Mouse (Mus musculus) midbrain, embryonic 15.5 days (tissue): Measurements from ENCODE around the gene Gm7247. TPM values are rescaled to one million over a fixed set of nuclear protein-coding genes. Genes with fewer than 3 reads are reported as not detected.
"Not testable (repeated sequence)": the region's sequence is repeated elsewhere in the genome, so short reads cannot be mapped to it uniquely, and the experiment has no call there.

ENCODE experiments used
- ATAC-seq: fragments of 200-750 bp; cut with Nextera tagmentation; replicated peaks from 2 replicates; pipeline ENCODE4 v1.8.0; 2017; ENCODE audit warnings: moderate TSS enrichment
- H3K27ac ChIP-seq: fragments of 300-500 bp; sonication (generic); 2 replicates; pipeline ENCODE4 v1.5.1; 2015; ENCODE audit warnings: mild to moderate bottlenecking, inconsistent platforms
- H3K27me3 ChIP-seq: fragments of 300-500 bp; sonication (generic); replicated peaks from 2 replicates; pipeline ENCODE4 v1.6.1; 2015; ENCODE audit warnings: inconsistent platforms
- H3K36me3 ChIP-seq: fragments of 300-500 bp; sonication (generic); replicated peaks from 2 replicates; pipeline ENCODE4 v1.6.1; 2015; ENCODE audit warnings: inconsistent platforms
- H3K4me1 ChIP-seq: fragments of 300-500 bp; sonication (generic); 2 replicates; pipeline ENCODE4 v1.6.1; 2015; ENCODE audit warnings: inconsistent platforms
- H3K4me2 ChIP-seq: fragments of 300-500 bp; sonication (generic); 2 replicates; pipeline ENCODE4 v1.6.1; 2015; ENCODE audit warnings: inconsistent platforms, mild to moderate bottlenecking, moderate library complexity
- H3K4me3 ChIP-seq: fragments of 300-500 bp; sonication (generic); 2 replicates; pipeline ENCODE4 v1.5.1; 2015; ENCODE audit warnings: mild to moderate bottlenecking, inconsistent platforms
- H3K9ac ChIP-seq: fragments of 300-500 bp; sonication (generic); 2 replicates; pipeline ENCODE4 v1.6.1; 2015; ENCODE audit warnings: mild to moderate bottlenecking, inconsistent platforms
- H3K9me3 ChIP-seq: fragments of 300-500 bp; sonication (generic); 2 replicates; pipeline ENCODE4 v1.6.1; 2016; ENCODE audit warnings: inconsistent platforms
- WGBS: fragments of 180-500 bp; shearing (Covaris S2); methylation state at CpG from one replicate; pipeline ENCODE4 v1.1.7; 2015; ENCODE audit warnings: mixed read lengths; 5-methylcytosine and 5-hydroxymethylcytosine counted together
- polyA plus RNA-seq: library from polyadenylated mRNA; unstranded; fragments of >200 nt; fragmentation: Nextera tagmentation; extraction: Ambion mirVana; gene quantifications from 2 replicates; pipeline ENCODE4 v1.2.1, GENCODE M21; 2015

The Gm7247 gene
- polyA plus RNA-seq, 1 experiment from 2014 or later = not detected

GRCm38 (mm10) chr14:51500461-51500860 is 138.9 kb downstream of the Gm7247 start:
- WGBS = 94% methylated on average over 4 of the region's 4 CpGs

GRCm38 (mm10) chr14:51507416-51507815 is 145.9 kb downstream of the Gm7247 start:
- H3K4me1 ChIP-seq = no peaks in the 10 kb centered on the region
- no peak for ATAC-seq
- H3K9ac ChIP-seq = no peak overlapping the region
- no peaks in the 10 kb centered on the region for H3K9me3 ChIP-seq
- H3K36me3 ChIP-seq = no peaks in the 10 kb centered on the region
- H3K27ac ChIP-seq = no peak overlapping the region
- no peak overlapping the region for H3K4me2 ChIP-seq
- no peaks in the 10 kb centered on the region for H3K27me3 ChIP-seq
- no peak overlapping the region for H3K4me3 ChIP-seq
- WGBS = 96% methylated on average over 8 of the region's 8 CpGs

More at GRCm38 (mm10) chr14:51500461-51500860, 138.9 kb downstream of the Gm7247 start:
- no peaks in the 10 kb centered on the region for H3K36me3 ChIP-seq
- H3K9me3 ChIP-seq = no peaks in the 10 kb centered on the region; the same call in 1 of the 2 replicates
- no peak overlapping the region for H3K4me2 ChIP-seq
- H3K27me3 ChIP-seq = no peaks in the 10 kb centered on the region
- ATAC-seq = no peak
- H3K9ac ChIP-seq = no peak overlapping the region
- no peaks in the 10 kb centered on the region for H3K4me1 ChIP-seq
- H3K4me3 ChIP-seq = no peak overlapping the region
- no peak overlapping the region for H3K27ac ChIP-seq

- WGBS = 92% methylated on average over 4 of the region's 4 CpGs
- Histone ChIP-seq H3K9me3 (no peaks in the 10 kb centered on the region), H3K27me3 (no peaks in the 10 kb centered on the region), H3K36me3 (no peaks in the 10 kb centered on the region), H3K9ac (no peak within 1 kb of the TSS), H3K4me2 (no peak within 1 kb of the TSS), H3K4me1 (no peaks in the 10 kb centered on the region), H3K27ac (no peak within 1 kb of the TSS), H3K4me3 (no peak within 1 kb of the TSS)
- ATAC-seq = no peak
Measured at GRCm38 (mm10) chr14:51552490-51552889, 190.9 kb downstream of the Gm7247 start, which contains the start of gene Gm5622. TSS of gene Gm5622 (plus strand) at chr14:51552790.

GRCm38 (mm10) chr14:51573963-51574362 is 212.4 kb downstream of the Gm7247 start, which contains the start of gene Gm17175:
TSS of gene Gm17175 (minus strand) at chr14:51574063.
- H3K36me3 ChIP-seq, H3K27me3 ChIP-seq, H3K4me3 ChIP-seq, ATAC-seq, H3K9ac ChIP-seq, H3K4me2 ChIP-seq, H3K27ac ChIP-seq, H3K4me1 ChIP-seq, H3K9me3 ChIP-seq: not testable (repeated sequence)
- WGBS = 91% methylated on average over 2 of the region's 2 CpGs

GRCm38 (mm10) chr14:51592039-51592438 is 230.5 kb downstream of the Gm7247 start, which contains the start of gene Gm17174:
TSS of gene Gm17174 (minus strand) at chr14:51592139.
- not testable (repeated sequence) for H3K9me3 ChIP-seq, H3K27me3 ChIP-seq

GRCm38 (mm10) chr14:51611210-51611609 is 249.7 kb downstream of the Gm7247 start, which contains the start of gene Gm17078:
TSS of gene Gm17078 (minus strand) at chr14:51611310.
- no peaks in the 10 kb centered on the region for H3K27me3 ChIP-seq
- no peaks in the 10 kb centered on the region for H3K36me3 ChIP-seq
- 78% methylated on average over 1 of the region's 1 CpGs for WGBS
- no peaks in the 10 kb centered on the region for H3K9me3 ChIP-seq
- no peak within 1 kb of the TSS for H3K27ac ChIP-seq
- H3K4me1 ChIP-seq = no peaks in the 10 kb centered on the region
- H3K4me3 ChIP-seq = no peak within 1 kb of the TSS
- ATAC-seq = no peak
- no peak within 1 kb of the TSS for H3K9ac ChIP-seq
- no peak within 1 kb of the TSS for H3K4me2 ChIP-seq

More at GRCm38 (mm10) chr14:51592039-51592438, 230.5 kb downstream of the Gm7247 start, which contains the start of gene Gm17174:
- not testable (repeated sequence) for H3K9ac ChIP-seq, ATAC-seq, H3K4me3 ChIP-seq, H3K4me2 ChIP-seq, H3K27ac ChIP-seq, H3K36me3 ChIP-seq, H3K4me1 ChIP-seq
- WGBS = 93% methylated on average over 4 of the region's 4 CpGs

Other genes starting within 250 kb of the Gm7247 start
- gene Eddm3b, start 247.3 kb upstream of the Gm7247 start, polyA plus RNA-seq = not detected in 2 replicates
- 1.1 and 1.3 TPM in 2 replicates for gene Rnase6, start 237.8 kb upstream of the Gm7247 start, polyA plus RNA-seq
- gene Rnase1, start 215.0 kb upstream of the Gm7247 start, polyA plus RNA-seq = 0.34 TPM in 1 of 2 replicates, not detected in the other
- gene Rnase2b, start 199.5 kb upstream of the Gm7247 start, polyA plus RNA-seq = not detected in 2 replicates
- gene Ang2, start 162.6 kb upstream of the Gm7247 start, polyA plus RNA-seq = not detected in 2 replicates
- gene Ear14, start 158.4 kb upstream of the Gm7247 start, polyA plus RNA-seq = not detected in 2 replicates
- gene Rnase2a, start 105.6 kb upstream of the Gm7247 start, polyA plus RNA-seq = not detected in 2 replicates
- gene Vmn2r88, start 49.1 kb downstream of the Gm7247 start, polyA plus RNA-seq = not detected in 2 replicates
- not detected in 2 replicates for gene Vmn2r89, start 90.1 kb downstream of the Gm7247 start, polyA plus RNA-seq
- gene Gm5622, start 191.0 kb downstream of the Gm7247 start, polyA plus RNA-seq = not detected in 2 replicates
- not detected in 2 replicates for gene Gm17175, start 212.3 kb downstream of the Gm7247 start, polyA plus RNA-seq
- not detected in 2 replicates for gene Gm17174, start 230.4 kb downstream of the Gm7247 start, polyA plus RNA-seq
- gene Gm17078, start 249.6 kb downstream of the Gm7247 start, polyA plus RNA-seq = not detected in 2 replicates